Mouse (Mus musculus) adrenal gland, adult 10 weeks (tissue): ENCODE measurements around the gene Ahdc1. TPM values are rescaled to one million over a fixed set of nuclear protein-coding genes. Genes with fewer than 3 reads are reported as not detected.

Source experiments
- polyA plus RNA-seq: library from polyadenylated mRNA; stranded (reverse); fragments of 350-450 nt; fragmentation: Illumina TruSeq; extraction: RNeasy Lipid Tissue Mini Kit (QIAGEN cat#74804); gene quantifications from one replicate; pipeline ENCODE4 v1.2.3, GENCODE M21; 2014; ENCODE audit warnings: low read depth, low replicate concordance

The Ahdc1 gene
- 9.5 TPM for polyA plus RNA-seq

DNA sequence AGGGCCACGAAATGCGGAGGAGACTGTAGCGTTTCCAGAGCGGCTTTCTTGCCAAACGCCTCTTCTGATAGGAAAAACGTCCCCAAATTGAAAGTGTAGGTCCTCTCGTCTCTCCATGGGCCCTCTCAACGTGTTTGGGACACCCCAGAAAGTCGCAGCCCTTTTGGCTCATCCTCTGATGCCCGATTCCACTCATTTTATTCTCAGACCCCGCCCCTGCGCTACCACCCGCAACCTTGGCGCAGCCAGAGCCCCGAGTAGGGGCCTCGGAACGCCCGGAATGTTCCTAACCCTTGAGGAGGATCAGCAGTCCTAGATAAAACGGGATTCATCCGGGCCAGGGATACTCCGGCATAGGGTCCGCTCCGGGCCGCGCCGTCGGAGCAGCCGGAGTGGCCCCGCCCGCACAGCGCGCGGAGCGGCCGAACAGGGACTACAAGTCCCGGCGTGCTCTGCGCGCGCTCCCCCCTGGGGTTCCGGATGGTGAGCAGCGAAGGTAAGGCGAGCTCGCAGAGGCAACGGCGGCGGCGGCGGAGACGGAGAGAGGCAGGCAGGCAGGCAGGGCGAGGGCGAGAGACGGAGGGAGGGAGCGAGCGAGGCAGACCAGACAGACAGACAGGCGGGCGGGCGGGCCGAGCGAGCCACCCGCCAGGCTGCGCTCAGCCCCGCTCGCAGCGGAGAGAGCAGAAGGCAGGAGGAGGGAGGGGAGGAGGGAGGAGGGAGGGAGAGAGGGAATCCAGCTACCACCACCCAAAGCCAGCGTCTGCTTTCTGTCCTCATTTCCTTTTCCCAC lies at the start of gene Ahdc1:
Ahdc1 (plus strand) TSS at position 233 of the 793 bp plus-strand sequence.

DNA sequence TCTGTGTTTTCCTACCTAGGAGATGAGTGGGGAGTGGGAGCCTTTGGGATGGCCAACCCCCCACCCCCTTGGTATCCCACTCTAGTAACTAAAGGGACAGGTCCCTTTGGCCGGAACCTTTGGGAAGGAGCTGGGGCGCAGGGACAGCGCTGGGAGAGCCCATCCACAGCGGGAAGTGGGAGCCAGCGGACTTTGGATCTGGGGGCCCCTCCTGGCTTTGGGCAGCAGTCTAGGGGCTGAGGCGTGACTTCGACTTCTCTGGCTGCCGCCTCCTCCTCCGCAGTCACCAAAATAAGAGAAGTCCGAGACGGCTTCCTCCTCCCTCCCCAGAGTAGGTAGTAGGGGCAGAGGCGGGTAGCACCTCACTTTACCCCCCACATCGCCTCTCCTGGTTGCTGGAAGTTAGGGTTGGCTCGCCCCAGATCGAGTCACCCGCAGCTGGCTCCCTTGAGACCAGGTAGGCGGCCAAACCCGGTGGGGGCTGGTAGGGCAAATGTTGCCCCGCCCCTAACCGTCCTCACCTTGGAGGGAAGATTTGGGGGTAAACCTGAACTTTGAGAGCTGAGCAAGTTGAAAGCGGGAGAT lies 37.2 kb upstream of the Ahdc1 start, which contains the start of gene Fgr:
Fgr (plus strand) TSS at position 282 of the 585 bp plus-strand sequence.

Other genes starting within 250 kb of the Ahdc1 start
- gene Rpa2, start 242.9 kb upstream of the Ahdc1 start, polyA plus RNA-seq, result 6.5 TPM
- 0.47 TPM for gene Themis2, start 214.9 kb upstream of the Ahdc1 start, polyA plus RNA-seq
- gene Ppp1r8, start 168.1 kb upstream of the Ahdc1 start, polyA plus RNA-seq, result 13.7 TPM
- gene Stx12, start 126.8 kb upstream of the Ahdc1 start, polyA plus RNA-seq, result 160 TPM
- 34.8 TPM for gene Fam76a, start 88.7 kb upstream of the Ahdc1 start, polyA plus RNA-seq
- gene Fgr, start 37.2 kb upstream of the Ahdc1 start, polyA plus RNA-seq, result 0.23 TPM
- 124 TPM for gene Wasf2, start 119.2 kb downstream of the Ahdc1 start, polyA plus RNA-seq
- not detected for gene Cd164l2, start 200.9 kb downstream of the Ahdc1 start, polyA plus RNA-seq
- not detected for gene Gpr3, start 201.3 kb downstream of the Ahdc1 start, polyA plus RNA-seq
- gene Map3k6, start 229.6 kb downstream of the Ahdc1 start, polyA plus RNA-seq, result 1.0 TPM